Mouse (Mus musculus) limb, embryonic 10.5 days (tissue): ENCODE data around the gene Slc22a18. TPM values are rescaled to one million over a fixed set of nuclear protein-coding genes. Genes with fewer than 3 reads are reported as not detected.

ENCODE experiments used
- DNase-seq: peaks from one replicate; pipeline ENCODE4 v3.0.0-alpha.2; 2017; ENCODE audit warnings: low spot score
- H3K27ac ChIP-seq: fragments of 300-500 bp; sonication (generic); 2 replicates; pipeline ENCODE4 v1.5.1; 2016; ENCODE audit warnings: mild to moderate bottlenecking
- H3K27me3 ChIP-seq: fragments of 300-500 bp; sonication (generic); 2 replicates; pipeline ENCODE4 v1.6.1; 2016; ENCODE audit warnings: low read depth, mild to moderate bottlenecking; ENCODE audit not compliant: poor library complexity, severe bottlenecking
- H3K36me3 ChIP-seq: fragments of 300-500 bp; sonication (generic); 2 replicates; pipeline ENCODE4 v1.6.1; 2016; ENCODE audit warnings: mild to moderate bottlenecking, moderate library complexity
- H3K4me1 ChIP-seq: fragments of 300-500 bp; sonication (generic); 2 replicates; pipeline ENCODE4 v1.6.1; 2016
- H3K4me3 ChIP-seq: fragments of 300-500 bp; sonication (generic); 2 replicates; pipeline ENCODE4 v1.5.1; 2016; ENCODE audit warnings: mild to moderate bottlenecking, moderate library complexity
- H3K9me3 ChIP-seq: fragments of 300-500 bp; sonication (generic); replicated peaks from 2 replicates; pipeline ENCODE4 v1.6.1; 2016; ENCODE audit warnings: mild to moderate bottlenecking
- WGBS: fragments of 180-500 bp; shearing (Covaris S2); methylation state at CpG from one replicate; pipeline ENCODE4 v1.1.7; 2016; 5-methylcytosine and 5-hydroxymethylcytosine counted together
- polyA plus RNA-seq: library from polyadenylated mRNA; unstranded; fragments of >200 nt; fragmentation: Nextera tagmentation; extraction: Ambion mirVana; gene quantifications from 2 replicates; pipeline ENCODE4 v1.2.1, GENCODE M21; 2016

Slc22a18 gene
- polyA plus RNA-seq, 1 experiment from 2014 or later = 0.53 TPM

DNA sequence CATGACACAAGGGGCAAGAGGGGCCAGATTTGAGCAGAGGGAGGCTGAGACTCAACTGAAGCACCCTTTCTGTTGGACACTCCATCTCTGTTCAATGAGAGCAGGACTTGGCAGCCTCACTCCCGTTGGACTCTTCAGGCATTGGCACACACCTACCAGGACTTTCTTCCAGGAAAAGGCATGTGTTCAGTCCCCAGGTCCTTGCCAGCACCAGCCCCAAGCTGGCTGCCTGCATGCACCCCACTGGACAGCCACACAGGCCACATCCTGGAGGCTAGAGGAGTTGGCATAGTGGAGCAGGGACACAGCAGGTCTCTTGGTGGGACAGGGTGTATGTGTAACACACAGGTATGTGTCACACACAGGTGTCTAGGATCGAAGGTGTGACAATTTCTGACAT, 26.4 kb upstream of the Slc22a18 start:
- Histone ChIP-seq H3K4me3 (no peak overlapping the region), H3K4me1 (peaks cover 27% of the 10 kb centered on the region), H3K27ac (no peak overlapping the region), H3K36me3 (no peaks in the 10 kb centered on the region), H3K9me3 (no peaks in the 10 kb centered on the region), H3K27me3 (peaks cover 70% of the 10 kb centered on the region)
- WGBS = 79% methylated on average over 2 of the region's 2 CpGs
- DNase-seq = no peak

DNA sequence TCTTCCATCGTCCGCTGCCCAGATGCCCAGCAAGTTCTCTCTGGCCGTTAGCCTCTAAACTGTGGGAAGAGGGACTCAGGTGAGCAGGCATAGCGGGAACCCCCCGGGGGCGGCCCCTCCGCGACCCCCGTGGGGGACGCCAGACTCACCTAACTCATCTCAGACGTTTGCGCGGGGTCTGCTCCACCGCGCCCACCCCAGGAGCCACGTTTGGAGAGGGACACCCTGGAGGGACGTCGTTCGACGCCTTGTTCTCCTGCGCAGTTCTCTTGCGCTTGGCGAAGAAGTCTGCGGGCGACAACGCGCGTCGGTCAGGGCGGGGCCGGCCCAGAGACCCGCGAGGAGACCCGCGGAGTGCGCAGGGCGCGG, 14.6 kb upstream of the Slc22a18 start:
- Histone ChIP-seq H3K36me3 (peaks cover 25% of the 10 kb centered on the region), H3K9me3 (peaks cover 22% of the 10 kb centered on the region), H3K4me3 (peak overlapping the region; percentile 65), H3K27me3 (peaks cover 45% of the 10 kb centered on the region), H3K4me1 (peaks cover 46% of the 10 kb centered on the region), H3K27ac (peak overlapping the region; percentile 88)
- no peak for DNase-seq
- WGBS = 20% methylated on average over 38 of the region's 38 CpGs

DNA sequence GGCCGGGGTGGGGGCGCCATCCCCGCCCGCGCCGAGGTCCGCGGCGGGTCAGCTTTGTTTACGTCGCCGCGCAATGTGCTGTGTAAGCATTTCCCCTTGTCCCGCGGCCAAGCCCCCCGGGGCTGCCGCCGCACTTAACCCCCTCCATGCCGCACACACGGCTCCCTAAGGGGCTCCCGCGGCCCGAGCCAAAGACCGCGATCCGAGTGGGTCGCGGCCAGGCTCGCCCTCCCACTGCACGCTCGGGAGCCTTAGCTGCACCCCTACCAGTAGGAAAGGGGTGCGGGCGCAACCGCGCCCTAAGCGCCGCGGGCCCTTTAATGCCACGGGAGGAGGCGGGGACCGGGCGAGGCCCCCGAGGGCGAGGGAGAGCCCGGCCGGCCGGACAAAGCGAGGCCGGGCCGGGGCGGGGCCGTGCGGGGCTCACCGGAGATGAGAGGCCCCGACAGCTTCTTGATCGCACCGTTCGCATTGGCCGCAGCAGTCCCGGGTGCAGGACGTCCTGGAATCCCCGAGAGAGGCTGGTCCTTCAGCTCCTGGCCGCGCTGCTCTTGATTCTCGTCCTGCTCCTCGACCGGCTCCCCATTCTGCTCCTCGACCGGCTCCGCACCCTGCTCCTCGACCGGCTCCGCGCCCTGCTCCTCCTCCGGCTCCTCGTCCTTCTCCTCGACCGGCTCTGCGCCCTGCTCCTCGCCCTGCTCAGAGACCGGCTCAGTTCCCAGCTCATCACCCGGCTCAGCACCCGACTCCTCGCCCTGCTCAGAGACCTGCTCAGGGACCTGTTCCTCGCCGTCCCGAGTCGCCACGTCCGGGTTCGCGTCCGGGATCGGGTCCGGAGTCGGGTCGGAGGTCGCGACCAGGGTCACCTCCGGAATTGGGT, 14.0 kb upstream of the Slc22a18 start:
- peaks cover 25% of the 10 kb centered on the region for H3K36me3 ChIP-seq
- DNase-seq = no peak
- peaks cover 50% of the 10 kb centered on the region for H3K27me3 ChIP-seq
- H3K9me3 ChIP-seq = peaks cover 22% of the 10 kb centered on the region
- H3K4me3 ChIP-seq = peak overlapping the region; percentile 65
- peaks cover 52% of the 10 kb centered on the region for H3K4me1 ChIP-seq
- peak overlapping the region; percentile 88 for H3K27ac ChIP-seq
- 23% methylated on average over 100 of the region's 100 CpGs for WGBS

DNA sequence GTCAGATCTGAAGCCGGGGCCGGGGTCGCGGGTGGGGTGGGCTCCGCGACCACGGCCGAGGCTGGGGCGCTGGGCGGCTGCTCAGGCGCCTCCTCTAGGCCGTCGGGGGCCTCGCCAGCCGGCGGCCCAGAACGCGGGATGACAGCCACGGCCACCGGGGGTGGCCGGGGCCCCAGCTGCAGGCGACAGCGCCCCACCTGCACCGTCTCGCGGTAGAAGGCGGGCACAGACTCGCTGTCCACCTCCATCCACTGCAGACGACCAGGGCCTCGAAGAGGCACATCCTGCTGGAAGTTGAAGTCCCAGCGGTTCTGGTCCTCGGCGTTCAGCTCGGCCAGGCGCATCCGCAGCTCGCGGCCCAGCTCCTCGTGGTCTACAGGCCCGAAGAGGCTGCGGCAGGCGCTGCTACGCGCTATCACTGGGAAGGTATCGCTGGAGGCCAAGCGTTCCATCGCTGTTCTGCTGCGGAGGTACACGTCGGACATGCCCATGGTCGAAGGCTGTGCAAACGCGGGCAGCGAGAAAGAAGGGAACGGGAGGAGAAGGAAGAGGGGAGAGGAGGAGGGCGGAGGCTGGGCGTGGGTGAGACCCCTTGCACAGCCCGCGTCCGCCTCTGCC, 13.2 kb upstream of the Slc22a18 start:
- WGBS = 38% methylated on average over 58 of the region's 60 CpGs
- Histone ChIP-seq H3K27ac (peak overlapping the region; percentile 88), H3K27me3 (peaks cover 57% of the 10 kb centered on the region), H3K4me1 (peaks cover 59% of the 10 kb centered on the region), H3K36me3 (peaks cover 25% of the 10 kb centered on the region), H3K9me3 (peaks cover 22% of the 10 kb centered on the region), H3K4me3 (peak overlapping the region; percentile 65)
- peak; percentile 56 for DNase-seq

DNA sequence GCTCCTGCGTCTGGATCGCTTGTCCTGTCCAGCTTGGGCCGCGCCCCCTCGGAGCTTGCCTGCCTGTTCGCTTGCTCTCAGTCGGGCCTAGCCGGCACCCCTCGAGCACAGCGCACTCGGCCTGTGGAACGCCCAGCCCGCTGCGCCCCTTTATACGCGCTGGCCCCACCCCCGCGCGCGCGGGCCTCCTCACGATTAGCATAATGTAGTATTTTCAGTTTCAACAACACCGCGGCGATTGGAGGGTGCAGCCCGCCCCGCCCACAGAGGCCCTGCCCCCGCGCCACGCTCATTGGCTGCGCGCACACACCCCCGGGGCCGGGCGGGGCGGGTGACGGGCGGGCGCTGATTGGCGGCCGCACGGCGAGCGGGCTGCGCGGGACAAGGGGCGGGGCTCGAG, 12.7 kb upstream of the Slc22a18 start, which contains the start of gene Cdkn1c:
Cdkn1c (minus strand) TSS at position 177 of the 400 bp plus-strand sequence.
- Histone ChIP-seq H3K9me3 (peaks cover 22% of the 10 kb centered on the region), H3K27me3 (peaks cover 63% of the 10 kb centered on the region), H3K27ac (peak within 1 kb of the TSS; percentile 91), H3K4me1 (peaks cover 65% of the 10 kb centered on the region), H3K4me3 (peak within 1 kb of the TSS; percentile 65), H3K36me3 (peaks cover 25% of the 10 kb centered on the region)
- WGBS = 30% methylated on average over 48 of the region's 48 CpGs
- peak; percentile 92 for DNase-seq

DNA sequence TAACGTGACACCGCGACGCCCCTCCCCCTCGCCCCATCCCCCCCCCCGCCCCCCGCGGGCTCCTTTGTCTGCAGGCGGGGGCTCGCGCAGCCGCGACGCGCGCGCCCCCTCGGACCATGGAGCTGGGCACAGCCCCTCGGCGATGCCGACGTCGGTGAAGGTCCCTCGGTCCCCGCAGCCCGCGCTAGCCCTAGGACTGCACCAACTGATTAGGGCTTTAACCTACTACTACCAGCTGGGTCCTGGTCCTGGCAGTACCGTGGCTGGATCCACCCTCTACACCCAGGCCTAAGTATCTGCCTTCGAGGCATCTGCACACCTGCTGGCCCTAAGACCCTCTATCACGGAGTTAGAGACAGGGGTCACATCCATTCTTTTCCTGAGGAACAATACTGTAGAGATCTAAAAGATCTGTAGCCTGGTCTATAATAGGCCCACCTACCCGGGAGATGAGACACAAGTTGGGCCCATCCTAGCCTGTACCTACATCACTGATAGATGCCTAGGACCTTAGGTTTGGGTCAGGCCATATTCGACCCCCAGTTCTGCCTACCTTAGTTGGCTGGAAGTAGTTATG, 12.2 kb upstream of the Slc22a18 start:
- WGBS = 36% methylated on average over 32 of the region's 32 CpGs
- Histone ChIP-seq H3K36me3 (peaks cover 25% of the 10 kb centered on the region), H3K4me1 (peaks cover 70% of the 10 kb centered on the region), H3K4me3 (peak overlapping the region; percentile 65), H3K27ac (peak overlapping the region; percentile 91), H3K27me3 (peaks cover 60% of the 10 kb centered on the region), H3K9me3 (peaks cover 22% of the 10 kb centered on the region)
- no peak for DNase-seq

DNA sequence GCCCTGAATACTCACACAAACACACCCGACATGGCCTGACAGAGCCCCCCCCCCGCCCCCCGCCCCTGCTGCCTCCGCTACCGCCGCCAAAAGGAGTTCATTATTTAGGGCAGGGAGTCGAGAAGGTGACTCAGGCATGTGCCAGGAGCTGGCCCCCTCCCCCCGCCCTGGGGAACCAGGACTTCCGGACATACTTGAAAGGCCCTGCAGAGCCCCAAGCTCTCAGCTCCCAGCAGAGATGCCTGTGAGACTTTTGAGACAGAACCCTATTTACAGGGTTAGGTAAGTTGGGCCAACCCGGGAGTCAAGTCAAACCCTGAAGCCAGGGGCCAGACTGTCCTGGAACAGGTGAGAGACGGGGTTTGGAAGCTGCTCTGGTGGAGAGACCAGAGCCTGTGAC, 11.6 kb upstream of the Slc22a18 start:
- H3K36me3 ChIP-seq = peaks cover 25% of the 10 kb centered on the region
- peak; percentile 73 for DNase-seq
- H3K27ac ChIP-seq = peak overlapping the region; percentile 91
- peaks cover 60% of the 10 kb centered on the region for H3K27me3 ChIP-seq
- peaks cover 73% of the 10 kb centered on the region for H3K4me1 ChIP-seq
- WGBS = 43% methylated on average over 11 of the region's 11 CpGs
- H3K4me3 ChIP-seq = peak overlapping the region; percentile 65
- peaks cover 22% of the 10 kb centered on the region for H3K9me3 ChIP-seq

DNA sequence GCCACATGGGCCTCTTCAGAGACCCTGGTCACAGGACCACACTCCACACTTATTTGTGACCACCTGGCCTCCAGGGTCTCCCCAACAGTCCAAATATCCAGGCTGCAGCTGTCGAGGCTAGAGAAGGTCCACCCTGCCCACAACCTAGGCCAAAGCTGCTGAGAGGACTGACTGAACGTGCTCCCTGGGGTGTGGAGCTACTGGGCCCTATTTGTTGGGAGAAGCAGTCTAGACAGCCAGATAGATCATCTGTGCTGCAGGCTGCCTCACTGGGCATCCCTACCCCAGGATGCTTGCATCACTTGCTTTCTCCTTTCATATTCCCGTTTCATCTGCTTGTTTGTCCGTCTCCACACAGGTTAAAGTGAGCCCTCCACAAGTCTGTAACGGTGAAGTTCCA, 11.0 kb upstream of the Slc22a18 start:
- Histone ChIP-seq H3K4me3 (no peak overlapping the region), H3K4me1 (peaks cover 79% of the 10 kb centered on the region), H3K27me3 (peaks cover 57% of the 10 kb centered on the region), H3K36me3 (peaks cover 24% of the 10 kb centered on the region), H3K9me3 (peaks cover 22% of the 10 kb centered on the region), H3K27ac (peak overlapping the region; percentile 91)
- no peak for DNase-seq
- 78% methylated on average over 5 of the region's 5 CpGs for WGBS

DNA sequence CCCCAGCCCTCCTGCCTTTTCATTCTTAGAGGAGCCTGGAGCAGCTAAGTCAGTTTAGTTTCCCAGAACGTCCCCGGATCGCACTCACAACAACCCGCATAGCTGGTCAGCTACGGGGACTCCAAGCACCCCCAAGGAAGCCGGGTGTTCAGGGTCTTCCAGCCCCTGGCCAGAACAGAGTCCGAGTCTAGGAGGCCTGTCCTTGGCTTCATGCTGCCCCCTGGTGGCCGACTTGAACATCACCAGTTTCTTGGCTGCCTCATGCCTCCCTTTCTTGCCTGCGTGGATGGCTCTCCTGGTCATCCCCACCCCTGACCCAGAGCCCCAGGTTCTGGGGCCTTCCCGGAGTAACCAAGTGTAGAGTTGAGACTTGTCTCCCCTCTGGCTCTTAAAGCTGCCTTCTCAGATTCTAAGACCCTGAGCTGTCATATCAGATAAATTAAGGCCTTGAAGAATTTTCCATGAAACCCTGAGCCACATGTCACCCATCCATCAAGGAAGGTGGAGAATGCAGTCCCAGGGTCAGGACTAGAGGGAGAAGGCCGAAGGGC, 9.6 kb upstream of the Slc22a18 start:
- WGBS = 37% methylated on average over 11 of the region's 11 CpGs
- peaks cover 86% of the 10 kb centered on the region for H3K4me1 ChIP-seq
- peak overlapping the region; percentile 91 for H3K27ac ChIP-seq
- peaks cover 48% of the 10 kb centered on the region for H3K27me3 ChIP-seq
- 0 out of 2 replicates have a peak overlapping the region, but pooled peaks have one; percentile 6 for H3K4me3 ChIP-seq
- peak; percentile 90 for DNase-seq
- peaks cover 21% of the 10 kb centered on the region for H3K9me3 ChIP-seq
- H3K36me3 ChIP-seq = peaks cover 13% of the 10 kb centered on the region; the same call in 1 of the 2 replicates

DNA sequence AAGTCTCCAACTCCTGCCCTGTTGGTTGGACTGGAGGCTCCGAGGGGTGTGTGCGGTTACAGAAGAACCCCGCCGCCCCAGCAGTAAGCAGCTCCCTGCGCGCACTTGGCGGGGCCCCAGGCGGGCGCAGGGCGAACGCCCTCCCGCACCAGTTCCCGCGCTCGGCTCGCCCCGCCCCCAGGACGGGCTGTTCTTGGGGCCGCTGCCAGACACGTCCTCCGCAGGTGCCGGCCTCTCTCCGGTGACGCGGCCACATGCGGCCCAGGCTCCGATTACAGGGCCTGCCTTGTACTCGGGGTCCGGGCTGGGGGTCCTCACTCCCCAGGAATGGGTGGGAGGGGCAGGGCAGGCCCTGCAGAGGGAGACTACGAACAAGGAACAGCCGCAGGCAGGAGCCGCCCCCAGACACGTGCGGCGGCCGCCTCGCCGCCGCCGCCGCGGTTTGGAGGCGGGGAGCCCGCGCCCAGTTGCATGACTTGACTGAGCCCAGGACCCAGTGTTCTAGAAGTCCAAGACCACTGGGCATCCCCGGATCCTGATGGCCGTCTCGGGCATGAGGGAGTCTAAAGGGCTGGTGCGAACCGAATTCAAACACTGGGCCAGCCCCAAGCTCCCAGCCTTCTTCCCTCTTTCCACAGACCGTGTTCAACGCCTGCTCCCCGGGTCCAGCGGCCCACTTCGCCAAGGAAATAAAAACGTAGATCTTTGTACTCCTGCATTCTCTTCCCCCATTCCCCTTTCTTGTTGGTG, 8.6 kb upstream of the Slc22a18 start:
- Histone ChIP-seq H3K4me1 (peaks cover 81% of the 10 kb centered on the region), H3K4me3 (peak overlapping the region; percentile 47), H3K27ac (peak overlapping the region; percentile 91), H3K9me3 (peaks cover 11% of the 10 kb centered on the region), H3K27me3 (peaks cover 47% of the 10 kb centered on the region), H3K36me3 (0 out of 2 replicates have a peak, but pooled peaks cover 2% of the 10 kb centered on the region)
- DNase-seq = peak; percentile 82
- 18% methylated on average over 56 of the region's 56 CpGs for WGBS

DNA sequence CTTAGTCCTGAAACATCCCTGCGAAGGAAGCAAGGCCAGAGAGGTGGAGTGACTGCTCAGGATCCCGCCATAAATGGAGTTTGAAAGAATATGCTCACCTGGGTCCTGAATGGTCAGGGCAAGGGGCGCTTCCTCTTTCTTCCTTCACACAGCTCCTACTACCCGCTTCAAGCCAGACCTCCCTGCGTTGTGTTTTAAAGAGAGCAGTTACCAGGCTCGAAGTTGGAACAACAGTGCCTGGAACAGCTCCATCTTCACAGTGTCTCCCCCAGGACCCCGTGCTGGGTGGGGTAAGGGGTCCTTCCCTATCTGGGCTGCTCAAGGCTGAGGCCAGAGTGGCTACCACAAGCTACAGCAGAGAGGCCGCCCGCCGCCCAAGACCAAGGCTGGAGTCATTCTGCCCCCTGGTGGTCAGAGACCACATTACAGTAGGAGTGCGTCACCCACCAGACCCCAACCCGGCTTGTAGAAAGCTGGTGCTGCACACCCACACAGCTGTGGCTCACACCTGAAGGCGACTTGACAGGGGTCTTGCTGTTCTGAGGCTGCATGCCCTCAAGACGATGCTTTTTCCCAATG, 7.3 kb upstream of the Slc22a18 start:
- 34% methylated on average over 14 of the region's 14 CpGs for WGBS
- peaks cover 74% of the 10 kb centered on the region for H3K4me1 ChIP-seq
- DNase-seq = peak; percentile 91
- H3K36me3 ChIP-seq = no peaks in the 10 kb centered on the region
- no peaks in the 10 kb centered on the region; the same call in 1 of the 2 replicates for H3K9me3 ChIP-seq
- H3K4me3 ChIP-seq = no peak overlapping the region
- H3K27me3 ChIP-seq = peaks cover 39% of the 10 kb centered on the region
- peak overlapping the region; percentile 91 for H3K27ac ChIP-seq

DNA sequence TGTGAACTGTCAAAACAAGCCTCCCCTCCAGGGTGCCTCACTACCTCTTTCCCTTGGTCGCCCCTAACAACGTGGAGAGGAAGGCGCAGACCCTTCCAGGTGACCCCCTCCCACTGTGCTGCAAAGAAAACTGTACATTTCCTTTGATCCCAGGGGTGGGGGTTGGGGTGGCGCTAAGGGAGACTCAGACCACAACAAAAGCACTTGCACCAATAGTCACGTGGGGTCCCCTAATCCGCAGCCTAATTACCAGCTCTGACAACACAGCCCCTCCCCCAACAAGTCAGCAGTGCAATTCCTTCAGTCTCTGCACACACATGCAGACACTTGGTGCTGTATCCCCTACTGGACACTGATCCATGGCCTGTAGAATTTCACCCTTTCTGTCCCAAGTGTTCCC, 5.8 kb upstream of the Slc22a18 start:
- Histone ChIP-seq H3K9me3 (no peaks in the 10 kb centered on the region; the same call in 1 of the 2 replicates), H3K4me1 (peaks cover 60% of the 10 kb centered on the region), H3K27ac (peak overlapping the region; percentile 50; the same call in 1 of the 2 replicates), H3K4me3 (no peak overlapping the region), H3K36me3 (no peaks in the 10 kb centered on the region), H3K27me3 (peaks cover 39% of the 10 kb centered on the region)
- no peak for DNase-seq
- WGBS = 15% methylated on average over 6 of the region's 6 CpGs
